9 mouse cellular contexts compared by ENCODE assay signal in genomic region chr2:31845512-31845895, GRCm38 (mm10). TPM values are rescaled to one million over a fixed set of nuclear protein-coding genes. Genes with fewer than 3 reads are reported as not detected.
DNase-seq lines count a peak whose midpoint lies in the region; ATAC-seq and TF ChIP-seq lines count a peak whose summit lies in the region.
"Had no signal": no experiment of that assay in that cellular context is flagged by ENCODE, and none has a peak within 500 bp of the region (broad histone marks: within the 10 kb centered on the region; RNA-seq: fewer than 3 reads in every experiment).

No protein-coding gene starts in this region.

- 3% methylated on average over 26 of the region's 26 CpGs for WGBS in heart, embryonic 11.5 days (ENCODE audit: insufficient replicate concordance)
- 2% methylated on average over 26 of the region's 26 CpGs for WGBS in hindbrain, embryonic 10.5 days
- 2% methylated on average over 26 of the region's 26 CpGs for WGBS in midbrain, embryonic 10.5 days

- no peaks in the 10 kb centered on the region for H3K9me3 ChIP-seq in heart, embryonic 11.5 days (replicated peaks; ENCODE audit: control insufficient read depth, low read length)
- no peaks in the 10 kb centered on the region for H3K9me3 ChIP-seq in E14TG2a.4 (ENCODE audit: low read length)
- H3K9me3 ChIP-seq in hindbrain, embryonic 10.5 days, result no peaks in the 10 kb centered on the region
- no peaks in the 10 kb centered on the region for H3K9me3 ChIP-seq in midbrain, embryonic 10.5 days (replicated peaks)

- ATAC-seq in heart, embryonic 11.5 days (replicated peaks; ENCODE audit: insufficient number of reproducible peaks, low FRiP score, low TSS enrichment), result no peak
- no peak for ATAC-seq in erythroblast, adult 5-6 weeks (replicated peaks; ENCODE audit: low FRiP score, poor library complexity, severe bottlenecking)

- no peak for TF ChIP-seq CTCF in E14TG2a.4 (conservative IDR thresholded peaks at IDR 0.05; ENCODE audit: low read length)

- H3K4me3 ChIP-seq in heart, embryonic 11.5 days (ENCODE audit: low read depth, low read length), result peak overlapping the region; percentile 55
- H3K4me3 ChIP-seq in E14TG2a.4 (replicated peaks; ENCODE audit: low read length), result peak overlapping the region; percentile 74
- H3K4me3 ChIP-seq in hindbrain, embryonic 10.5 days, result peak overlapping the region; percentile 67
- H3K4me3 ChIP-seq in midbrain, embryonic 10.5 days, result peak overlapping the region; percentile 68

- H3K4me1 ChIP-seq in heart, embryonic 11.5 days (ENCODE audit: control insufficient read depth, insufficient read depth, low read length), result peaks cover 14% of the 10 kb centered on the region
- peaks cover 37% of the 10 kb centered on the region for H3K4me1 ChIP-seq in E14TG2a.4 (replicated peaks; ENCODE audit: low read depth, low read length)
- peaks cover 53% of the 10 kb centered on the region for H3K4me1 ChIP-seq in hindbrain, embryonic 10.5 days (replicated peaks)
- H3K4me1 ChIP-seq in midbrain, embryonic 10.5 days, result peaks cover 52% of the 10 kb centered on the region

- no peak for DNase-seq in heart, postnatal 36 days
- DNase-seq in hindbrain, embryonic 10.5 days (ENCODE audit: low spot score), result peak; percentile 24
- DNase-seq in midbrain, embryonic 10.5 days (ENCODE audit: low spot score), result peak; percentile 37
- DNase-seq in cerebellum, postnatal 4 days (ENCODE audit: low spot score in 2 of 2), result no peak
- no peak for DNase-seq in frontal cortex, adult 2 months (ENCODE audit: extremely low spot score in 1 of 2, low spot score in 1 of 2)
- DNase-seq: kidney, postnatal 14 days had no signal

- H3K9ac ChIP-seq in heart, embryonic 11.5 days (ENCODE audit: low read depth, low read length), result peak overlapping the region; percentile 17; the same call in 1 of the 2 replicates

- H3K36me3 ChIP-seq in heart, embryonic 11.5 days (ENCODE audit: control insufficient read depth, insufficient read depth, low read length), result no peaks in the 10 kb centered on the region
- no peaks in the 10 kb centered on the region for H3K36me3 ChIP-seq in E14TG2a.4 (ENCODE audit: insufficient read depth, low read length)
- no peaks in the 10 kb centered on the region for H3K36me3 ChIP-seq in hindbrain, embryonic 10.5 days
- H3K36me3 ChIP-seq in midbrain, embryonic 10.5 days, result no peaks in the 10 kb centered on the region

- H3K27ac ChIP-seq in heart, embryonic 11.5 days (ENCODE audit: low read depth, low read length), result no peak overlapping the region
- peak overlapping the region; percentile 74 for H3K27ac ChIP-seq in hindbrain, embryonic 10.5 days
- H3K27ac ChIP-seq in midbrain, embryonic 10.5 days (replicated peaks), result peak overlapping the region; percentile 76

- peaks cover 57% of the 10 kb centered on the region for H3K27me3 ChIP-seq in heart, embryonic 11.5 days (ENCODE audit: control insufficient read depth, insufficient read depth, low read length)
- peaks cover 85% of the 10 kb centered on the region for H3K27me3 ChIP-seq in E14TG2a.4 (ENCODE audit: insufficient read depth, low read length)
- peaks cover 76% of the 10 kb centered on the region for H3K27me3 ChIP-seq in hindbrain, embryonic 10.5 days (ENCODE audit: insufficient read depth, poor library complexity, severe bottlenecking)
- H3K27me3 ChIP-seq in midbrain, embryonic 10.5 days (ENCODE audit: low read depth, poor library complexity, severe bottlenecking), result peaks cover 77% of the 10 kb centered on the region

- intact Hi-C loops in heart, postnatal 36 days (cut with DNase I), result no loop called here

- peak overlapping the region; percentile 84 for H3K4me2 ChIP-seq in heart, embryonic 11.5 days

RNA-seq across cellular contexts. Expression of gene Fibcd1, which starts 0.3 kb away (rescaled TPM):
- 0.06 TPM in 1 of 2 replicates, not detected in the other for polyA plus RNA-seq in heart, embryonic 11.5 days (2014; fragmentation: Nextera tagmentation; extraction: Ambion mirVana)
- total RNA-seq in heart, postnatal 36 days (2021), result not detected
- 0.60 and 2.0 TPM in 2 replicates for polyA plus RNA-seq in hindbrain, embryonic 10.5 days (2016; fragmentation: Nextera tagmentation; extraction: Ambion mirVana)
- polyA plus RNA-seq in midbrain, embryonic 10.5 days (2016; fragmentation: Nextera tagmentation; extraction: Ambion mirVana), result 1.2 and 1.5 TPM in 2 replicates
- not detected in 2 replicates for total RNA-seq in erythroblast, adult 5-6 weeks (2015; ENCODE audit: low replicate concordance)
- total RNA-seq in erythroblast, adult 5-6 weeks (2017; ENCODE audit: low replicate concordance), result not detected in 2 replicates
- polyA plus RNA-seq in frontal cortex, adult 2 months (2012; rRNA removed), result 8.0 and 9.0 TPM in 2 replicates

RNA-seq across cellular contexts. Expression of gene Qrfp, which starts 35.1 kb away (rescaled TPM):
- not detected in 2 replicates for polyA plus RNA-seq in heart, embryonic 11.5 days (2014; fragmentation: Nextera tagmentation; extraction: Ambion mirVana)
- not detected for total RNA-seq in heart, postnatal 36 days (2021)
- polyA plus RNA-seq in hindbrain, embryonic 10.5 days (2016; fragmentation: Nextera tagmentation; extraction: Ambion mirVana), result 0.12 and 0.20 TPM in 2 replicates
- 0.05 and 0.17 TPM in 2 replicates for polyA plus RNA-seq in midbrain, embryonic 10.5 days (2016; fragmentation: Nextera tagmentation; extraction: Ambion mirVana)
- not detected in 2 replicates for total RNA-seq in erythroblast, adult 5-6 weeks (2015; ENCODE audit: low replicate concordance)
- not detected in 2 replicates for total RNA-seq in erythroblast, adult 5-6 weeks (2017; ENCODE audit: low replicate concordance)
- not detected in 2 replicates for polyA plus RNA-seq in frontal cortex, adult 2 months (2012; rRNA removed)

RNA-seq across cellular contexts. Expression of gene Lamc3, which starts 41.6 kb away (rescaled TPM):
- polyA plus RNA-seq in heart, embryonic 11.5 days (2014; fragmentation: Nextera tagmentation; extraction: Ambion mirVana), result 1.0 and 1.5 TPM in 2 replicates
- total RNA-seq in heart, postnatal 36 days (2021), result 1 to 10 TPM in 1 of 2 experiments, under 1 TPM in 1; 0.67 to 1.0 TPM
- 8.4 and 8.6 TPM in 2 replicates for polyA plus RNA-seq in hindbrain, embryonic 10.5 days (2016; fragmentation: Nextera tagmentation; extraction: Ambion mirVana)
- 12.3 and 15.7 TPM in 2 replicates for polyA plus RNA-seq in midbrain, embryonic 10.5 days (2016; fragmentation: Nextera tagmentation; extraction: Ambion mirVana)
- total RNA-seq in erythroblast, adult 5-6 weeks (2015; ENCODE audit: low replicate concordance), result not detected in 2 replicates
- total RNA-seq in erythroblast, adult 5-6 weeks (2017; ENCODE audit: low replicate concordance), result not detected in 2 replicates
- 3.3 and 4.6 TPM in 2 replicates for polyA plus RNA-seq in frontal cortex, adult 2 months (2012; rRNA removed)

Comparison
In these comparisons a context has a peak if more than half of its experiments do, and no peak if none do; other contexts are left out.
1. DNase-seq: peak in hindbrain, embryonic 10.5 days (single experiment) and midbrain, embryonic 10.5 days (single experiment); none in heart, postnatal 36 days (0 of 2), cerebellum, postnatal 4 days (0 of 2) and frontal cortex, adult 2 months (0 of 2).
2. Peak in every context shown above with its lines, with median percentiles within 50 percentile points of each other: H3K4me3 ChIP-seq.